ENCODE assay signal across 29 mouse cellular contexts in the genomic region with DNA sequence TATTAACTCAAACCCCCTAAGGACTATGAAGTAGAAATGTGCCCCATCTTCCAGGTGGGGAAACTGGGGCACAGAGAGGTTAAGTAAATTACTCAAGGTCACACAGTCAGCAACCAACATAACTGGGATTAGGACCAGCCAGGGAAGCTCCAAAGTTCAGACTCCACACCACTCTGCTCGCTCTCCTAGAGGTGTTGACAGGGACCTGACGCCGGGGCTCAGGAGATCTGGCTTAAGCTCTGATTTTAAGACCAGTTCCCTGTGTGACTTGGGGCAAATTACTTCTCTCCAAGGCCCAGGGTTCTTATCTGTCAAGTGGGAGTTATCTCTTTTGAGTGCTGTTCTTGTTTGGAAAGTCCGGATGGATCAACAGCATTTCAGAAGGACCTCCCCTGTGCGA. TPM values are rescaled to one million over a fixed set of nuclear protein-coding genes. Genes with fewer than 3 reads are reported as not detected.
DNase-seq lines count a peak whose midpoint lies in the region; ATAC-seq and TF ChIP-seq lines count a peak whose summit lies in the region.
"Had no signal": no experiment of that assay in that cellular context is flagged by ENCODE, and none has a peak within 500 bp of the region (broad histone marks: within the 10 kb centered on the region; RNA-seq: fewer than 3 reads in every experiment).

No protein-coding gene starts in this region.

- WGBS in kidney, embryonic 14.5 days, result 81% methylated on average over 5 of the region's 5 CpGs
- WGBS in liver, postnatal 0 days (ENCODE audit: insufficient replicate concordance), result 61% methylated on average over 5 of the region's 5 CpGs
- 46% methylated on average over 5 of the region's 5 CpGs for WGBS in liver, embryonic 12.5 days (ENCODE audit: insufficient replicate concordance)

- no peak for ATAC-seq in kidney, embryonic 14.5 days (ENCODE audit: low FRiP score, low TSS enrichment)
- no peak for ATAC-seq in liver, postnatal 0 days
- no peak for ATAC-seq in liver, embryonic 12.5 days
- ATAC-seq: CD4-positive, CD25-positive, alpha-beta regulatory T cell, adult 4 months; forebrain, embryonic 14.5 days; forebrain, postnatal 0 days had no signal

- TF ChIP-seq EP300 in liver, postnatal 0 days (IDR thresholded peaks at IDR 0.05; ENCODE audit: low read depth), result no peak

- H3K27ac ChIP-seq in kidney, embryonic 14.5 days (ENCODE audit: low read depth, low read length), result no peak overlapping the region
- H3K27ac ChIP-seq in liver, postnatal 0 days (ENCODE audit: low read depth), result peak overlapping the region; percentile 29; the same call in 1 of the 2 replicates
- no peak overlapping the region for H3K27ac ChIP-seq in liver, embryonic 12.5 days
- H3K27ac ChIP-seq: embryonic facial prominence, embryonic 12.5 days; embryonic facial prominence, embryonic 15.5 days; gastrocnemius, adult 2 months; heart, embryonic 15.5 days; hindbrain, embryonic 10.5 days; hindbrain, embryonic 13.5 days had no signal

- peak; percentile 73 for DNase-seq in kidney, adult 9 months
- DNase-seq in liver, postnatal 0 days, result peak; percentile 14
- DNase-seq in yolk sac, embryonic 10.5 days (ENCODE audit: low spot score), result peak; percentile 85
- DNase-seq in left cerebral cortex, adult 8-10 months (ENCODE audit: low spot score in 2 of 2), result no peak
- DNase-seq: adrenal gland, adult 2 months; adrenal gland, postnatal 14 days; cerebellum, adult 11 months; cerebellum, adult 2 months; cerebellum, adult 9-11 months; cerebellum, postnatal 25 days; forebrain, postnatal 0 days; gastrocnemius, adult 2 months; gastrocnemius, postnatal 14 days; heart, adult 11 months; heart, postnatal 10 days; heart, postnatal 36 days had no signal

- H3K36me3 ChIP-seq in kidney, embryonic 14.5 days (ENCODE audit: control insufficient read depth, insufficient read depth, low read length), result no peaks in the 10 kb centered on the region
- H3K36me3 ChIP-seq in liver, postnatal 0 days (replicated peaks; ENCODE audit: insufficient read depth, low read length), result peaks cover 22% of the 10 kb centered on the region
- H3K36me3 ChIP-seq in liver, embryonic 12.5 days, result 0 out of 2 replicates have a peak, but pooled peaks cover 3% of the 10 kb centered on the region
- H3K36me3 ChIP-seq: embryonic facial prominence, embryonic 12.5 days; embryonic facial prominence, embryonic 15.5 days; heart, embryonic 12.5 days; heart, embryonic 15.5 days; hindbrain, embryonic 10.5 days; hindbrain, embryonic 13.5 days had no signal

- H3K4me3 ChIP-seq in kidney, embryonic 14.5 days (ENCODE audit: low read length), result no peak overlapping the region
- no peak overlapping the region for H3K4me3 ChIP-seq in liver, postnatal 0 days (ENCODE audit: low read depth, low read length)
- no peak overlapping the region for H3K4me3 ChIP-seq in liver, embryonic 12.5 days
- H3K4me3 ChIP-seq: embryonic facial prominence, embryonic 12.5 days; embryonic facial prominence, embryonic 15.5 days; gastrocnemius, adult 2 months; heart, embryonic 12.5 days; heart, embryonic 15.5 days; hindbrain, embryonic 10.5 days; hindbrain, embryonic 13.5 days had no signal

- no peak overlapping the region for H3K4me2 ChIP-seq in kidney, embryonic 14.5 days (replicated peaks; ENCODE audit: low read depth, low read length)
- H3K4me2 ChIP-seq in liver, postnatal 0 days (ENCODE audit: low read depth, low read length), result no peak overlapping the region
- H3K4me2 ChIP-seq in liver, embryonic 12.5 days, result no peak overlapping the region
- H3K4me2 ChIP-seq: embryonic facial prominence, embryonic 12.5 days; embryonic facial prominence, embryonic 15.5 days; heart, embryonic 12.5 days; heart, embryonic 15.5 days; hindbrain, embryonic 13.5 days had no signal

- H3K9ac ChIP-seq in kidney, embryonic 14.5 days (ENCODE audit: low read depth, low read length), result no peak overlapping the region
- no peak overlapping the region for H3K9ac ChIP-seq in liver, postnatal 0 days (replicated peaks)
- no peak overlapping the region for H3K9ac ChIP-seq in liver, embryonic 12.5 days
- H3K9ac ChIP-seq: embryonic facial prominence, embryonic 12.5 days; embryonic facial prominence, embryonic 15.5 days; forebrain, postnatal 0 days; heart, embryonic 12.5 days; heart, embryonic 15.5 days; hindbrain, embryonic 13.5 days had no signal

- no peaks in the 10 kb centered on the region for H3K4me1 ChIP-seq in kidney, embryonic 14.5 days (ENCODE audit: control insufficient read depth, insufficient read depth, low read length)
- H3K4me1 ChIP-seq in liver, postnatal 0 days (ENCODE audit: insufficient read depth), result peaks cover 14% of the 10 kb centered on the region
- H3K4me1 ChIP-seq in liver, embryonic 12.5 days, result peaks cover 18% of the 10 kb centered on the region
- H3K4me1 ChIP-seq: embryonic facial prominence, embryonic 12.5 days; embryonic facial prominence, embryonic 15.5 days; heart, embryonic 15.5 days; hindbrain, embryonic 10.5 days had no signal

- H3K27me3 ChIP-seq in kidney, embryonic 14.5 days (ENCODE audit: control insufficient read depth, insufficient read depth, low read length), result no peaks in the 10 kb centered on the region
- no peaks in the 10 kb centered on the region for H3K27me3 ChIP-seq in liver, postnatal 0 days (ENCODE audit: insufficient read depth, low read length)
- 0 out of 2 replicates have a peak, but pooled peaks cover 7% of the 10 kb centered on the region for H3K27me3 ChIP-seq in liver, embryonic 12.5 days (replicated peaks)
- H3K27me3 ChIP-seq: embryonic facial prominence, embryonic 12.5 days had no signal

- no peaks in the 10 kb centered on the region for H3K9me3 ChIP-seq in kidney, embryonic 14.5 days (ENCODE audit: control insufficient read depth, low read length)
- no peaks in the 10 kb centered on the region for H3K9me3 ChIP-seq in liver, postnatal 0 days (ENCODE audit: low read length)
- no peaks in the 10 kb centered on the region for H3K9me3 ChIP-seq in liver, embryonic 12.5 days (replicated peaks)
- H3K9me3 ChIP-seq: embryonic facial prominence, embryonic 12.5 days; embryonic facial prominence, embryonic 15.5 days; heart, embryonic 12.5 days; heart, embryonic 15.5 days; hindbrain, embryonic 10.5 days; hindbrain, embryonic 13.5 days had no signal

- TF ChIP-seq CTCF in liver, postnatal 0 days (IDR thresholded peaks at IDR 0.05; ENCODE audit: low read depth), result no peak

RNA-seq across cellular contexts. Expression of gene Ttpal, which starts 42.9 kb away (rescaled TPM):
- 16.0 and 40.3 TPM in 2 replicates for polyA plus RNA-seq in kidney, embryonic 14.5 days (2014; fragmentation: Nextera tagmentation; extraction: Ambion mirVana)
- 6.7 and 9.5 TPM in 2 replicates for polyA plus RNA-seq in liver, postnatal 0 days (2015; fragmentation: Nextera tagmentation; extraction: Ambion mirVana)
- polyA plus RNA-seq in liver, embryonic 12.5 days (2016; fragmentation: Nextera tagmentation; extraction: Ambion mirVana), result 18.2 and 20.4 TPM in 2 replicates
- 10 to 100 TPM; 53.4 to 61.2 (median 59.0) TPM for total RNA-seq in left cerebral cortex, adult 8-10 months (2022)

RNA-seq across cellular contexts. Expression of gene Hnf4a, which starts 52.6 kb away (rescaled TPM):
- polyA plus RNA-seq in kidney, embryonic 14.5 days (2014; fragmentation: Nextera tagmentation; extraction: Ambion mirVana), result 6.0 and 10.7 TPM in 2 replicates
- 25.1 and 27.5 TPM in 2 replicates for polyA plus RNA-seq in liver, postnatal 0 days (2015; fragmentation: Nextera tagmentation; extraction: Ambion mirVana)
- 15.1 and 15.4 TPM in 2 replicates for polyA plus RNA-seq in liver, embryonic 12.5 days (2016; fragmentation: Nextera tagmentation; extraction: Ambion mirVana)
- not detected for total RNA-seq in left cerebral cortex, adult 8-10 months (2022)
- total RNA-seq: forebrain, postnatal 0 days; gastrocnemius, adult 2 months; gastrocnemius, postnatal 14 days; heart, postnatal 10 days; heart, postnatal 36 days had no signal
- polyA plus RNA-seq: C2C12; CD4-positive, CD25-positive, alpha-beta regulatory T cell, adult 4 months; embryonic facial prominence, embryonic 12.5 days; embryonic facial prominence, embryonic 15.5 days; forebrain, embryonic 11.5 days; forebrain, embryonic 14.5 days; forebrain, postnatal 0 days; frontal cortex, adult 2 months; heart, embryonic 15.5 days; hindbrain, embryonic 10.5 days had no signal

Comparison
In these comparisons a context has a peak if more than half of its experiments do, and no peak if none do; other contexts are left out.
1. DNase-seq: peak in kidney, adult 9 months (single experiment), liver, postnatal 0 days (single experiment) and yolk sac, embryonic 10.5 days (single experiment); none in left cerebral cortex, adult 8-10 months (0 of 2).